Mouse (Mus musculus) adrenal gland, postnatal 0 days (tissue): ENCODE results near the gene Slc4a1ap. TPM values are rescaled to one million over a fixed set of nuclear protein-coding genes. Genes with fewer than 3 reads are reported as not detected.

Experiments
- polyA plus RNA-seq: library from polyadenylated mRNA; unstranded; fragments of >200 nt; fragmentation: Nextera tagmentation; extraction: Ambion mirVana; gene quantifications from 2 replicates; pipeline ENCODE4 v1.2.1, GENCODE M21; 2015

Gene Slc4a1ap
- 16.7 and 22.3 TPM in 2 replicates for polyA plus RNA-seq

GRCm38 (mm10) chr5:31526354-31527116, at the start of gene Slc4a1ap:
TSS of gene Slc4a1ap (plus strand) at chr5:31526995.

GRCm38 (mm10) chr5:31485440-31485839, 41.4 kb upstream of the Slc4a1ap start, which contains the start of gene 4930548H24Rik:
TSS of gene 4930548H24Rik (plus strand) at chr5:31485740.

GRCm38 (mm10) chr5:31494513-31495297, 32.1 kb upstream of the Slc4a1ap start, which contains the start of gene Gpn1:
TSS of gene Gpn1 (plus strand) at chr5:31494741.

GRCm38 (mm10) chr5:31527707-31528106, 912 bp downstream of the Slc4a1ap start, which contains the start of gene Supt7l:
TSS of gene Supt7l (minus strand) at chr5:31527807.

GRCm38 (mm10) chr5:31596481-31597429, 70.0 kb downstream of the Slc4a1ap start, which contains the start of gene Mrpl33:
TSS of gene Mrpl33 (plus strand) at chr5:31596935.

Other genes with a start within 250 kb of the Slc4a1ap start
- 11.5 and 15.1 TPM in 2 replicates for gene Ift172, start 235.9 kb upstream of the Slc4a1ap start, polyA plus RNA-seq
- gene Fndc4, start 230.9 kb upstream of the Slc4a1ap start, polyA plus RNA-seq: 14.4 and 20.9 TPM in 2 replicates
- 1.1 and 1.9 TPM in 2 replicates for gene Gckr, start 229.6 kb upstream of the Slc4a1ap start, polyA plus RNA-seq
- gene Zfp512, start 74.6 kb upstream of the Slc4a1ap start, polyA plus RNA-seq: 23.4 and 26.2 TPM in 2 replicates
- gene 4930548H24Rik, start 41.3 kb upstream of the Slc4a1ap start, polyA plus RNA-seq: not detected in 2 replicates
- gene Gpn1, start 32.3 kb upstream of the Slc4a1ap start, polyA plus RNA-seq: 21.0 and 32.6 TPM in 2 replicates
- 12.0 and 17.2 TPM in 2 replicates for gene Supt7l, start 812 bp downstream of the Slc4a1ap start, polyA plus RNA-seq
- gene Mrpl33, start 69.9 kb downstream of the Slc4a1ap start, polyA plus RNA-seq: 909 and 1,351 TPM in 2 replicates
- 8.3 and 10.6 TPM in 2 replicates for gene Rbks, start 170.6 kb downstream of the Slc4a1ap start, polyA plus RNA-seq
- gene Babam2, start 170.7 kb downstream of the Slc4a1ap start, polyA plus RNA-seq: 42.9 and 83.8 TPM in 2 replicates